26 mouse cellular contexts compared by ENCODE assay signal in the genomic region with DNA sequence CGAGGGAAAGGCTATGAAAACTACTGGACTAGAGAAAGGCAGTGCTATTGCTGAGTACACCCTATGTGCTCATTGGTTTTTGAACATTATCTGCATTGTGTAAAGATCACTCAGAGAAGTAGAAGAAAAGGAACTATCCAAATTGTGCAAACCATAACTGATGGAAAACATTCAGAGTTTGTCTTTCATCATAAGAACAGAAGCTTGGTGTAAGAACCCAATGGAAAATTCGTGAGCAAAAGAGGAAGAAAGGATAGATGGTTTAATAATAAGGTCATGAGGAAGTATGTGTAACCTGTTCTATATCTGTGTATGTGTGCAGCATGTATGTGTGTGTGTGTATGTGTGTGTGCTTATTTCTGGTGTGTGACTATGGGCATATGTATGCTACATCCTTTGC.
A peak's percentile ranks its signal among the peaks of the same experiment; 100 is the strongest.
DNase-seq lines count a peak whose midpoint lies in the region; ATAC-seq and TF ChIP-seq lines count a peak whose summit lies in the region.
"Had no signal": no experiment of that assay in that cellular context is flagged by ENCODE, and none has a peak within 500 bp of the region (broad histone marks: within the 10 kb centered on the region; RNA-seq: fewer than 3 reads in every experiment).

No protein-coding gene starts in this region.

- H3K27me3 ChIP-seq in liver, postnatal 0 days (ENCODE audit: insufficient read depth, low read length), result no peaks in the 10 kb centered on the region
- H3K27me3 ChIP-seq in liver, embryonic 11.5 days (replicated peaks; ENCODE audit: control insufficient read depth, insufficient read depth, low read length), result no peaks in the 10 kb centered on the region
- no peaks in the 10 kb centered on the region for H3K27me3 ChIP-seq in lung, embryonic 16.5 days (ENCODE audit: control insufficient read depth, insufficient read depth, low read depth, low read length)
- H3K27me3 ChIP-seq: embryonic facial prominence, embryonic 12.5 days; embryonic facial prominence, embryonic 15.5 days; heart, embryonic 12.5 days; heart, embryonic 15.5 days; hindbrain, embryonic 15.5 days had no signal

- 0 out of 2 replicates have a peak, but pooled peaks have one; percentile 8 for TF ChIP-seq EP300 in liver, postnatal 0 days (IDR thresholded peaks at IDR 0.05; ENCODE audit: low read depth)

- no peak overlapping the region for H3K27ac ChIP-seq in liver, postnatal 0 days (ENCODE audit: low read depth)
- no peak overlapping the region for H3K27ac ChIP-seq in liver, embryonic 11.5 days (ENCODE audit: low read depth, low read length)
- peak overlapping the region; percentile 9; the same call in 1 of the 2 replicates for H3K27ac ChIP-seq in lung, embryonic 16.5 days (ENCODE audit: low read length)
- H3K27ac ChIP-seq: embryonic facial prominence, embryonic 12.5 days; embryonic facial prominence, embryonic 15.5 days; gastrocnemius, adult 2 months; heart, embryonic 15.5 days; hindbrain, embryonic 15.5 days had no signal

- 58% methylated on average over 2 of the region's 2 CpGs for WGBS in liver, postnatal 0 days (ENCODE audit: insufficient replicate concordance)
- WGBS in liver, embryonic 11.5 days, result 54% methylated on average over 2 of the region's 2 CpGs
- 70% methylated on average over 2 of the region's 2 CpGs for WGBS in lung, embryonic 16.5 days
- WGBS in lung, adult 2 months, result 61% methylated on average over 2 of the region's 2 CpGs

- no peak overlapping the region for H3K4me3 ChIP-seq in liver, postnatal 0 days (ENCODE audit: low read depth, low read length)
- H3K4me3 ChIP-seq in liver, embryonic 11.5 days (ENCODE audit: low read depth, low read length), result no peak overlapping the region
- H3K4me3 ChIP-seq in lung, embryonic 16.5 days (ENCODE audit: low read length), result no peak overlapping the region
- no peak overlapping the region for H3K4me3 ChIP-seq in lung, adult 2 months (replicated peaks; ENCODE audit: extremely low read depth, low read depth, low read length)
- H3K4me3 ChIP-seq: embryonic facial prominence, embryonic 12.5 days; embryonic facial prominence, embryonic 15.5 days; gastrocnemius, adult 2 months; heart, embryonic 12.5 days; heart, embryonic 15.5 days; hindbrain, embryonic 15.5 days had no signal

- no peaks in the 10 kb centered on the region for H3K9me3 ChIP-seq in liver, postnatal 0 days (ENCODE audit: low read length)
- no peaks in the 10 kb centered on the region for H3K9me3 ChIP-seq in liver, embryonic 11.5 days (ENCODE audit: control insufficient read depth, low read length)
- no peaks in the 10 kb centered on the region for H3K9me3 ChIP-seq in lung, embryonic 16.5 days (ENCODE audit: control insufficient read depth, low read length)
- H3K9me3 ChIP-seq: embryonic facial prominence, embryonic 12.5 days; embryonic facial prominence, embryonic 15.5 days; heart, embryonic 15.5 days; hindbrain, embryonic 15.5 days had no signal

- no peak for TF ChIP-seq CTCF in liver, postnatal 0 days (IDR thresholded peaks at IDR 0.05; ENCODE audit: low read depth)
- no peak for TF ChIP-seq CTCF in lung, adult 2 months (IDR thresholded peaks at IDR 0.05; ENCODE audit: insufficient read depth, low read length)

- TF ChIP-seq POLR2A in lung, adult 2 months (IDR thresholded peaks at IDR 0.05; ENCODE audit: borderline replicate concordance, extremely low read depth, low read depth, low read length), result no peak

- DNase-seq in liver, postnatal 0 days, result no peak
- DNase-seq in liver, embryonic 11.5 days (ENCODE audit: low spot score), result no peak
- DNase-seq in lung, adult 2 months, result no peak
- no peak for DNase-seq in thymus, postnatal 25 days
- no peak for DNase-seq in layer of hippocampus, postnatal 25 days (ENCODE audit: extremely low spot score in 1 of 2, low spot score in 1 of 2)
- DNase-seq: adrenal gland, postnatal 10 days; adrenal gland, postnatal 36 days; cerebellum, adult 18-20 months; cerebellum, adult 9-10 months; cerebellum, postnatal 14 days; forebrain, postnatal 0 days; gastrocnemius, adult 2 months; gastrocnemius, postnatal 14 days; heart, adult 18-20 months; heart, postnatal 10 days; heart, postnatal 36 days had no signal

- H3K4me2 ChIP-seq in liver, postnatal 0 days (ENCODE audit: low read depth, low read length), result no peak overlapping the region
- no peak overlapping the region for H3K4me2 ChIP-seq in liver, embryonic 11.5 days
- no peak overlapping the region for H3K4me2 ChIP-seq in lung, embryonic 16.5 days (ENCODE audit: low read depth, low read length)
- H3K4me2 ChIP-seq: embryonic facial prominence, embryonic 12.5 days; embryonic facial prominence, embryonic 15.5 days; heart, embryonic 12.5 days; heart, embryonic 15.5 days; hindbrain, embryonic 15.5 days had no signal

- no peak overlapping the region for H3K9ac ChIP-seq in liver, postnatal 0 days (replicated peaks)
- no peak overlapping the region for H3K9ac ChIP-seq in liver, embryonic 11.5 days (ENCODE audit: low read depth, low read length)
- no peak overlapping the region for H3K9ac ChIP-seq in lung, embryonic 16.5 days (ENCODE audit: low read length)
- H3K9ac ChIP-seq: embryonic facial prominence, embryonic 12.5 days; embryonic facial prominence, embryonic 15.5 days; forebrain, postnatal 0 days; heart, embryonic 12.5 days; heart, embryonic 15.5 days; hindbrain, embryonic 15.5 days had no signal

- H3K4me1 ChIP-seq in liver, postnatal 0 days (ENCODE audit: insufficient read depth), result peaks cover 7% of the 10 kb centered on the region
- H3K4me1 ChIP-seq in liver, embryonic 11.5 days (replicated peaks; ENCODE audit: control insufficient read depth, insufficient read depth, low read length), result no peaks in the 10 kb centered on the region
- peaks cover 8% of the 10 kb centered on the region for H3K4me1 ChIP-seq in lung, embryonic 16.5 days (replicated peaks; ENCODE audit: control insufficient read depth, insufficient read depth, low read length)
- H3K4me1 ChIP-seq in lung, adult 2 months (ENCODE audit: control insufficient read depth, insufficient read depth, low read length), result no peaks in the 10 kb centered on the region; the same call in none of the 2 replicates
- H3K4me1 ChIP-seq: embryonic facial prominence, embryonic 12.5 days; embryonic facial prominence, embryonic 15.5 days; heart, embryonic 15.5 days; hindbrain, embryonic 15.5 days had no signal

- no peaks in the 10 kb centered on the region for H3K36me3 ChIP-seq in liver, postnatal 0 days (replicated peaks; ENCODE audit: insufficient read depth, low read length)
- H3K36me3 ChIP-seq in liver, embryonic 11.5 days (ENCODE audit: control insufficient read depth, insufficient read depth, low read length), result no peaks in the 10 kb centered on the region
- H3K36me3 ChIP-seq in lung, embryonic 16.5 days (ENCODE audit: control insufficient read depth, insufficient read depth, low read length), result no peaks in the 10 kb centered on the region
- H3K36me3 ChIP-seq: embryonic facial prominence, embryonic 12.5 days; embryonic facial prominence, embryonic 15.5 days; heart, embryonic 12.5 days; heart, embryonic 15.5 days; hindbrain, embryonic 15.5 days had no signal

- ATAC-seq in liver, postnatal 0 days, result peak; percentile 65
- no peak for ATAC-seq in liver, embryonic 11.5 days (replicated peaks; ENCODE audit: low FRiP score)
- ATAC-seq in lung, embryonic 16.5 days (ENCODE audit: low read depth), result no peak
- ATAC-seq in granulocyte monocyte progenitor cell, adult 5-6 weeks (replicated peaks; ENCODE audit: poor library complexity, severe bottlenecking), result peak; percentile 99
- ATAC-seq in megakaryocyte progenitor cell, adult 5-6 weeks (replicated peaks; ENCODE audit: poor library complexity), result peak; percentile 99
- ATAC-seq: activated CD4-positive, CD25-positive, alpha-beta regulatory T cell, adult 4 months; forebrain, embryonic 14.5 days; forebrain, postnatal 0 days had no signal

Comparison
In these comparisons a context has a peak if more than half of its experiments do, and no peak if none do; other contexts are left out.
1. ATAC-seq: peak in liver, postnatal 0 days (single experiment), granulocyte monocyte progenitor cell, adult 5-6 weeks (single experiment) and megakaryocyte progenitor cell, adult 5-6 weeks (single experiment); none in liver, embryonic 11.5 days (single experiment) and lung, embryonic 16.5 days (single experiment).